Mouse (Mus musculus) midbrain, embryonic 16.5 days (tissue): ENCODE measurements at regions not wholly inside any gene's neighbourhood (a gene's known extent, or its start where the extent isn't known, plus 50 kb on each side); places are given as distances from the start of the nearest gene placed in this dataset.

Source experiments
- ATAC-seq: fragments of 200-750 bp; cut with Nextera tagmentation; 2 replicates; pipeline ENCODE4 v1.8.0; 2017; ENCODE audit warnings: moderate TSS enrichment
- H3K27ac ChIP-seq: fragments of 300-500 bp; sonication (generic); 2 replicates; pipeline ENCODE4 v1.5.1; 2014; ENCODE audit warnings: mild to moderate bottlenecking, low read length, mixed read lengths
- H3K27me3 ChIP-seq: fragments of 300-500 bp; sonication (generic); 2 replicates; pipeline ENCODE4 v1.6.1; 2014; ENCODE audit warnings: low read depth, low read length, mixed read lengths; ENCODE audit not compliant: control insufficient read depth, insufficient read depth
- H3K36me3 ChIP-seq: fragments of 300-500 bp; sonication (generic); 2 replicates; pipeline ENCODE4 v1.6.1; 2014; ENCODE audit warnings: mild to moderate bottlenecking, low read length, moderate library complexity, mixed read lengths; ENCODE audit not compliant: control insufficient read depth, insufficient read depth
- H3K4me1 ChIP-seq: fragments of 300-500 bp; sonication (generic); 2 replicates; pipeline ENCODE4 v1.6.1; 2014; ENCODE audit warnings: mild to moderate bottlenecking, low read length, mixed read lengths; ENCODE audit not compliant: control insufficient read depth, insufficient read depth
- H3K4me2 ChIP-seq: fragments of 300-500 bp; sonication (generic); 2 replicates; pipeline ENCODE4 v1.6.1; 2014; ENCODE audit warnings: mild to moderate bottlenecking, low read length, mixed read lengths
- H3K4me3 ChIP-seq: fragments of 300-500 bp; sonication (generic); 2 replicates; pipeline ENCODE4 v1.5.1; 2014; ENCODE audit warnings: low read depth, mild to moderate bottlenecking, low read length, moderate library complexity, mixed read lengths
- H3K9ac ChIP-seq: fragments of 300-500 bp; sonication (generic); 2 replicates; pipeline ENCODE4 v1.6.1; 2014; ENCODE audit warnings: low read depth, low read length, mixed read lengths
- H3K9me3 ChIP-seq: fragments of 300-500 bp; sonication (generic); replicated peaks from 2 replicates; pipeline ENCODE4 v1.6.1; 2014; ENCODE audit warnings: mild to moderate bottlenecking, low read length, mixed read lengths; ENCODE audit not compliant: control insufficient read depth, poor library complexity, severe bottlenecking
- WGBS: fragments of 180-500 bp; shearing (Covaris S2); extraction: QIAGEN DNeasy Blood & Tissue Kit; methylation state at CpG from one replicate; pipeline ENCODE4 v1.1.7; 2014; 5-methylcytosine and 5-hydroxymethylcytosine counted together

GRCm38 (mm10) chr3:39425643-39426016 lies 538.9 kb downstream of the Fat4 start:
- Histone ChIP-seq H3K4me2 (no peak overlapping the region), H3K4me3 (no peak overlapping the region), H3K9me3 (no peaks in the 10 kb centered on the region), H3K27ac (peak overlapping the region; percentile 38; the same call in 1 of the 2 replicates), H3K27me3 (no peaks in the 10 kb centered on the region), H3K36me3 (no peaks in the 10 kb centered on the region), H3K4me1 (peaks cover 3% of the 10 kb centered on the region), H3K9ac (no peak overlapping the region)
- peak; percentile 59 for ATAC-seq
- 48% methylated on average over 2 of the region's 2 CpGs for WGBS

DNA sequence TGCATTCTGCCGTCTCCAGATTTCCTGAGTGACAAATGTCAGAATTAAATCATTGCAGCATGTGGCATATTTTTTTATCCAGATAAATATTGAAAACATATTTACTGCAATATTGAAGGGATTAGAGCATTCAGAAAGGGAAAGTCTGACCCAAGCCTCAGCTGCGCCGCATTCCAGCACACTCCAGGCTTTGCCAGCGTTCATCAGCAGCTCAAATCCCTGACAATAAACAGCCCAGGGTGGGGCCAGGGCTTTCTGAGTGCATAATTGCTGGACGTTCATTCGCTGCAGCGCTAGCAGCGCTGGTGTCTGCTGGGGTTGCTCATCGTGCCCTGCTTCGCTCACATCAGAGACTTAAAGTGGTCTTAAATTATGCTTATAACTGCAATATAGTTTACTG lies 556.6 kb downstream of the Fat4 start:
- peak; percentile 66; the same call in 1 of the 2 replicates for ATAC-seq
- Histone ChIP-seq H3K9ac (no peak overlapping the region), H3K4me2 (no peak overlapping the region), H3K36me3 (no peaks in the 10 kb centered on the region), H3K4me3 (no peak overlapping the region), H3K9me3 (no peaks in the 10 kb centered on the region), H3K27ac (no peak overlapping the region), H3K27me3 (no peaks in the 10 kb centered on the region), H3K4me1 (no peaks in the 10 kb centered on the region)
- WGBS: 43% methylated on average over 10 of the region's 10 CpGs

GRCm38 (mm10) chr3:39455650-39456049 lies 568.9 kb downstream of the Fat4 start:
- H3K27me3 ChIP-seq: no peaks in the 10 kb centered on the region
- ATAC-seq: no peak
- H3K27ac ChIP-seq: no peak overlapping the region
- no peak overlapping the region for H3K4me2 ChIP-seq
- no peaks in the 10 kb centered on the region for H3K4me1 ChIP-seq
- no peaks in the 10 kb centered on the region for H3K9me3 ChIP-seq
- H3K4me3 ChIP-seq: no peak overlapping the region
- no peaks in the 10 kb centered on the region for H3K36me3 ChIP-seq
- H3K9ac ChIP-seq: no peak overlapping the region

- Histone ChIP-seq H3K4me2 (no peak overlapping the region), H3K27me3 (no peaks in the 10 kb centered on the region), H3K36me3 (no peaks in the 10 kb centered on the region), H3K4me3 (no peak overlapping the region), H3K27ac (no peak overlapping the region), H3K9ac (no peak overlapping the region), H3K4me1 (no peaks in the 10 kb centered on the region), H3K9me3 (no peaks in the 10 kb centered on the region)
- 74% methylated on average over 14 of the region's 14 CpGs for WGBS
- ATAC-seq: no peak
Measured at GRCm38 (mm10) chr3:39460183-39460888, 573.6 kb downstream of the Fat4 start.

DNA sequence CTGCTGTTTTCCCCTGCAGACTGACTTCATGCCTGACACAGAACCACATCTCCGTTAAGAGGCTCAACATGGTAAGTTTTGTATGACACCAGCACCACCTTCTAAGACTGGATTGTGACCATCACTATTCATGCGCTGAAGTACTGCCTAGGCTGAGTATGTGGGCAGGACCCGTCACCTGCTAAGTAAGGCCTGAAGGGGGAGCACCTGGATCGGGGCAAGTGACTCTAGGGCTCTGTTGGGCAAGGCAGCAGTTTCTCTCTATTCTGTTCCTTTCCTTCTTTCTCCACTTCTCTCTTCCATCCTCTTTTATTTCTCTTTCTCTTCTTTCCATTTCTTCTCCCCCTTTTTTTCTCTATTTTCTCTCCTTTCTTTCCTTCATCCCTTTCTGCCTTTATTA lies 574.8 kb downstream of the Fat4 start:
- H3K27ac ChIP-seq: no peak overlapping the region
- 91% methylated on average over 4 of the region's 4 CpGs for WGBS
- no peak for ATAC-seq
- no peaks in the 10 kb centered on the region for H3K4me1 ChIP-seq
- H3K9ac ChIP-seq: no peak overlapping the region
- no peaks in the 10 kb centered on the region for H3K36me3 ChIP-seq
- H3K4me3 ChIP-seq: no peak overlapping the region
- H3K27me3 ChIP-seq: no peaks in the 10 kb centered on the region
- no peak overlapping the region for H3K4me2 ChIP-seq
- no peaks in the 10 kb centered on the region for H3K9me3 ChIP-seq

DNA sequence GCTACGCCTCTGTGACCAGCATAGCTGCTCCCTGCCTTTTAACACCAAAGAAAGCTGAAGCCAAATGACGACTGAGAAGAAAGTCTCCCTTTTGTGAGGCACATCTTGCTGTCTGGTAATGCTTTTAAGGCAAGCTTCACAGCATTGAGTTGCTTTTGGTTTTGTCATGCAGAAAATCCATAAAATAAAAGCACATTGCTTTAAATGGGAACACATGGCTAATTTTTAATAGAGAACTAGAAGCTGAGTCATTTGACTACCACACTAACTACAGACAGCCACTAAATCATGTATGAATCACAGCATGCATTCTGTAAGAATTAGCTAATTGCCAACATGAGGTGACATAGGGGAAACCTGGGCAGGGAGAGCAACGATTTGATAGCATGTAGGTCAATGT lies 579.1 kb downstream of the Fat4 start:
- H3K4me3 ChIP-seq: no peak overlapping the region
- ATAC-seq: no peak
- 74% methylated on average over 3 of the region's 3 CpGs for WGBS
- H3K4me1 ChIP-seq: no peaks in the 10 kb centered on the region
- H3K9ac ChIP-seq: no peak overlapping the region
- H3K4me2 ChIP-seq: no peak overlapping the region
- H3K27me3 ChIP-seq: no peaks in the 10 kb centered on the region
- no peak overlapping the region for H3K27ac ChIP-seq
- no peaks in the 10 kb centered on the region for H3K36me3 ChIP-seq
- no peaks in the 10 kb centered on the region for H3K9me3 ChIP-seq

GRCm38 (mm10) chr3:39489392-39489791 lies 602.7 kb downstream of the Fat4 start:
- no peak for ATAC-seq
- H3K27me3 ChIP-seq: no peaks in the 10 kb centered on the region
- 88% methylated on average over 7 of the region's 7 CpGs for WGBS

GRCm38 (mm10) chr3:39494363-39494762 lies 607.6 kb downstream of the Fat4 start:
- no peak for ATAC-seq

More at GRCm38 (mm10) chr3:39489392-39489791, 602.7 kb downstream of the Fat4 start:
- H3K4me3 ChIP-seq: no peak overlapping the region
- H3K27ac ChIP-seq: no peak overlapping the region
- no peaks in the 10 kb centered on the region for H3K36me3 ChIP-seq
- no peak overlapping the region for H3K9ac ChIP-seq
- no peaks in the 10 kb centered on the region for H3K9me3 ChIP-seq
- no peaks in the 10 kb centered on the region for H3K4me1 ChIP-seq
- no peak overlapping the region for H3K4me2 ChIP-seq

DNA sequence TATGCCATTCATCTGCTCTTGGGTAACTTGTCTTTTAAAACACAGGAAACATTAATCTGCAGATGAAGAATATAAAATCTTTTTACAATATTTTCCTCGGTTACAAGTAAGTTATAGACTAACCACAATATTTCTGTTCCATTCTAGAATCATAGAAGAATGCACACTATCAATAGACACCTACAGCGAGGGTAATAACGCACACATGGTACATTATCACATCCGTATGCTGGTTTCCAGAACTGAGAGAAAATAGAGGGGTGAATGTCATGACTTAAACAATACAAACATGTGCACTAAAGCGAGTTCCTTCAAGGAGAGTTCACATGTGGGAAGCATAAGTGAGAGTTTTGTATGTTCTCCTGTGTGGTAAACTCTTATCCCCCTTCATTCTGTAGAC lies 641.3 kb downstream of the Fat4 start:
- H3K36me3 ChIP-seq: no peaks in the 10 kb centered on the region
- WGBS: 91% methylated on average over 5 of the region's 5 CpGs
- no peaks in the 10 kb centered on the region for H3K27me3 ChIP-seq
- H3K4me2 ChIP-seq: no peak overlapping the region
- no peak overlapping the region for H3K4me3 ChIP-seq
- no peak overlapping the region for H3K27ac ChIP-seq
- H3K4me1 ChIP-seq: peaks cover 2% of the 10 kb centered on the region; the same call in 1 of the 2 replicates
- H3K9me3 ChIP-seq: no peaks in the 10 kb centered on the region
- H3K9ac ChIP-seq: no peak overlapping the region
- ATAC-seq: no peak

More at GRCm38 (mm10) chr3:39494363-39494762, 607.6 kb downstream of the Fat4 start:
- WGBS: 87% methylated on average over 3 of the region's 3 CpGs
- no peak overlapping the region for H3K9ac ChIP-seq
- no peaks in the 10 kb centered on the region for H3K4me1 ChIP-seq
- no peaks in the 10 kb centered on the region for H3K36me3 ChIP-seq
- no peaks in the 10 kb centered on the region for H3K27me3 ChIP-seq
- H3K4me3 ChIP-seq: no peak overlapping the region
- H3K4me2 ChIP-seq: no peak overlapping the region
- no peaks in the 10 kb centered on the region for H3K9me3 ChIP-seq
- H3K27ac ChIP-seq: no peak overlapping the region
